Mouse (Mus musculus) hindbrain, embryonic 11.5 days (tissue): ENCODE results near the gene Nfib. TPM values are rescaled to one million over a fixed set of nuclear protein-coding genes. Genes with fewer than 3 reads are reported as not detected.
A peak's percentile ranks its signal among the peaks of the same experiment; 100 is the strongest.

Source experiments
- ATAC-seq: fragments of 200-750 bp; cut with Nextera tagmentation; 2 replicates; pipeline ENCODE4 v1.8.0; 2017; ENCODE audit warnings: mild to moderate bottlenecking, moderate TSS enrichment, moderate library complexity; ENCODE audit not compliant: low FRiP score
- DNase-seq: peaks from one replicate; pipeline ENCODE4 v3.0.0-alpha.2; 2015; ENCODE audit warnings: low spot score
- H3K27ac ChIP-seq: fragments of 300-500 bp; sonication (generic); 2 replicates; pipeline ENCODE4 v1.5.1; 2014; ENCODE audit warnings: mild to moderate bottlenecking, low read depth, low read length
- H3K27me3 ChIP-seq: fragments of 300-500 bp; sonication (generic); 2 replicates; pipeline ENCODE4 v1.6.1; 2014; ENCODE audit warnings: mild to moderate bottlenecking, low read length, moderate library complexity, mixed read lengths; ENCODE audit not compliant: control insufficient read depth, insufficient read depth
- H3K36me3 ChIP-seq: fragments of 300-500 bp; sonication (generic); 2 replicates; pipeline ENCODE4 v1.6.1; 2014; ENCODE audit warnings: mild to moderate bottlenecking, low read length, moderate library complexity, mixed read lengths; ENCODE audit not compliant: control insufficient read depth, insufficient read depth
- H3K4me1 ChIP-seq: fragments of 300-500 bp; sonication (generic); replicated peaks from 2 replicates; pipeline ENCODE4 v1.6.1; 2014; ENCODE audit warnings: low read length, mixed read lengths; ENCODE audit not compliant: control insufficient read depth, insufficient read depth
- H3K4me2 ChIP-seq: fragments of 300-500 bp; sonication (generic); replicated peaks from 2 replicates; pipeline ENCODE4 v1.6.1; 2014; ENCODE audit warnings: mild to moderate bottlenecking, low read depth, low read length
- H3K4me3 ChIP-seq: fragments of 300-500 bp; sonication (generic); 2 replicates; pipeline ENCODE4 v1.5.1; 2014; ENCODE audit warnings: low read depth, low read length
- H3K9ac ChIP-seq: fragments of 300-500 bp; sonication (generic); 2 replicates; pipeline ENCODE4 v1.6.1; 2014; ENCODE audit warnings: low read depth, low read length
- H3K9me3 ChIP-seq: fragments of 300-500 bp; sonication (generic); 2 replicates; pipeline ENCODE4 v1.6.1; 2016; ENCODE audit warnings: low read length; ENCODE audit not compliant: control insufficient read depth
- WGBS: fragments of 180-500 bp; shearing (Covaris S2); extraction: QIAGEN DNeasy Blood & Tissue Kit; methylation state at CpG from one replicate; pipeline ENCODE4 v1.1.7; 2014; 5-methylcytosine and 5-hydroxymethylcytosine counted together
- polyA plus RNA-seq: library from polyadenylated mRNA; unstranded; fragments of >200 nt; fragmentation: Nextera tagmentation; extraction: Ambion mirVana; gene quantifications from 2 replicates; pipeline ENCODE4 v1.2.1, GENCODE M21; 2014

Gene Nfib
- polyA plus RNA-seq, 1 experiment from 2014 or later, result 38.6 TPM

GRCm38 (mm10) chr4:82643022-82643733 lies 62.4 kb downstream of the Nfib start:
- H3K9ac ChIP-seq, result no peak overlapping the region
- 59% methylated on average over 6 of the region's 6 CpGs for WGBS
- H3K4me3 ChIP-seq, result no peak overlapping the region
- H3K4me1 ChIP-seq, result no peaks in the 10 kb centered on the region
- ATAC-seq (peak; percentile 73), DNase-seq (peak; percentile 69)
- H3K27ac ChIP-seq, result no peak overlapping the region
- H3K4me2 ChIP-seq, result no peak overlapping the region
- H3K27me3 ChIP-seq, result no peaks in the 10 kb centered on the region
- no peaks in the 10 kb centered on the region for H3K9me3 ChIP-seq
- H3K36me3 ChIP-seq, result no peaks in the 10 kb centered on the region

GRCm38 (mm10) chr4:82641066-82641680 lies 64.4 kb downstream of the Nfib start:
- H3K36me3 ChIP-seq, result no peaks in the 10 kb centered on the region
- ATAC-seq (no peak), DNase-seq (no peak)
- WGBS, result 86% methylated on average over 5 of the region's 5 CpGs
- H3K4me2 ChIP-seq, result no peak overlapping the region
- no peaks in the 10 kb centered on the region for H3K27me3 ChIP-seq
- H3K4me1 ChIP-seq, result no peaks in the 10 kb centered on the region
- H3K9me3 ChIP-seq, result no peaks in the 10 kb centered on the region
- H3K4me3 ChIP-seq, result no peak overlapping the region
- no peak overlapping the region for H3K9ac ChIP-seq
- no peak overlapping the region for H3K27ac ChIP-seq

GRCm38 (mm10) chr4:82638251-82638650 lies 67.3 kb downstream of the Nfib start:
- 90% methylated on average over 9 of the region's 9 CpGs for WGBS
- Histone ChIP-seq H3K27ac (no peak overlapping the region), H3K4me1 (no peaks in the 10 kb centered on the region), H3K36me3 (no peaks in the 10 kb centered on the region), H3K4me2 (no peak overlapping the region), H3K4me3 (no peak overlapping the region), H3K9me3 (no peaks in the 10 kb centered on the region), H3K9ac (no peak overlapping the region), H3K27me3 (no peaks in the 10 kb centered on the region)
- no peak for ATAC-seq
- DNase-seq, result no peak

GRCm38 (mm10) chr4:82637633-82638032 lies 67.9 kb downstream of the Nfib start:
- ATAC-seq, result no peak
- no peaks in the 10 kb centered on the region for H3K9me3 ChIP-seq
- no peaks in the 10 kb centered on the region for H3K4me1 ChIP-seq
- WGBS, result 76% methylated on average over 4 of the region's 4 CpGs
- no peak overlapping the region for H3K9ac ChIP-seq
- H3K4me3 ChIP-seq, result no peak overlapping the region
- H3K27me3 ChIP-seq, result no peaks in the 10 kb centered on the region
- no peaks in the 10 kb centered on the region for H3K36me3 ChIP-seq
- no peak overlapping the region for H3K4me2 ChIP-seq
- no peak for DNase-seq
- no peak overlapping the region for H3K27ac ChIP-seq

GRCm38 (mm10) chr4:82636658-82637057 lies 68.9 kb downstream of the Nfib start:
- no peaks in the 10 kb centered on the region for H3K4me1 ChIP-seq
- no peaks in the 10 kb centered on the region for H3K27me3 ChIP-seq
- no peak overlapping the region for H3K4me3 ChIP-seq
- H3K36me3 ChIP-seq, result no peaks in the 10 kb centered on the region
- 77% methylated on average over 5 of the region's 5 CpGs for WGBS
- ATAC-seq, result no peak
- no peak overlapping the region for H3K4me2 ChIP-seq
- H3K9me3 ChIP-seq, result no peaks in the 10 kb centered on the region
- H3K27ac ChIP-seq, result no peak overlapping the region
- no peak for DNase-seq
- no peak overlapping the region for H3K9ac ChIP-seq

- no peak overlapping the region for H3K9ac ChIP-seq
- no peak for DNase-seq
- H3K27me3 ChIP-seq, result no peaks in the 10 kb centered on the region
- H3K4me2 ChIP-seq, result no peak overlapping the region
- H3K27ac ChIP-seq, result no peak overlapping the region
- H3K9me3 ChIP-seq, result no peaks in the 10 kb centered on the region
- ATAC-seq, result no peak
- no peaks in the 10 kb centered on the region for H3K4me1 ChIP-seq
- WGBS, result 74% methylated on average over 5 of the region's 5 CpGs
- H3K36me3 ChIP-seq, result no peaks in the 10 kb centered on the region
- no peak overlapping the region for H3K4me3 ChIP-seq
These were observed 69.7 kb downstream of the Nfib start for GRCm38 (mm10) chr4:82635881-82636280.

GRCm38 (mm10) chr4:82635118-82635517 lies 70.4 kb downstream of the Nfib start:
- no peak for ATAC-seq
- Histone ChIP-seq H3K9ac (no peak overlapping the region), H3K4me2 (no peak overlapping the region), H3K27me3 (no peaks in the 10 kb centered on the region), H3K36me3 (no peaks in the 10 kb centered on the region), H3K4me3 (no peak overlapping the region), H3K4me1 (no peaks in the 10 kb centered on the region), H3K9me3 (no peaks in the 10 kb centered on the region), H3K27ac (no peak overlapping the region)
- no peak for DNase-seq
- 95% methylated on average over 11 of the region's 11 CpGs for WGBS

- H3K9me3 ChIP-seq, result no peaks in the 10 kb centered on the region
- DNase-seq (no peak), ATAC-seq (no peak)
- 82% methylated on average over 7 of the region's 7 CpGs for WGBS
- no peaks in the 10 kb centered on the region for H3K27me3 ChIP-seq
- H3K9ac ChIP-seq, result no peak overlapping the region
- no peak overlapping the region for H3K27ac ChIP-seq
- H3K4me1 ChIP-seq, result no peaks in the 10 kb centered on the region
- H3K4me3 ChIP-seq, result no peak overlapping the region
- no peak overlapping the region for H3K4me2 ChIP-seq
- no peaks in the 10 kb centered on the region for H3K36me3 ChIP-seq
These were observed 71.2 kb downstream of the Nfib start for GRCm38 (mm10) chr4:82634365-82634764.
